Mouse (Mus musculus): ENCODE measurements at regions not wholly inside any gene's neighbourhood (a gene's known extent, or its start where the extent isn't known, plus 50 kb on each side); places are given as distances from the start of the nearest gene placed in this dataset.

GRCm38 (mm10) chr12:54425236-54425635 is 221.6 kb upstream of the Egln3 start:
- H3K27ac ChIP-seq (ENCODE audit: low read depth, low read length) = no peak overlapping the region
- H3K4me2 ChIP-seq (ENCODE audit: low read depth, low read length) = no peak overlapping the region
- H3K36me3 ChIP-seq (ENCODE audit: control insufficient read depth, insufficient read depth, low read length) = no peaks in the 10 kb centered on the region
- H3K27me3 ChIP-seq (ENCODE audit: control insufficient read depth, insufficient read depth, low read length) = no peaks in the 10 kb centered on the region
- H3K9ac ChIP-seq (replicated peaks; ENCODE audit: low read depth, low read length) = no peak overlapping the region
- H3K4me3 ChIP-seq (ENCODE audit: low read depth, low read length) = no peak overlapping the region
- no peaks in the 10 kb centered on the region for H3K4me1 ChIP-seq (ENCODE audit: control insufficient read depth, insufficient read depth, low read length)
- no peak for ATAC-seq (ENCODE audit: low read depth)
- H3K9me3 ChIP-seq (ENCODE audit: control insufficient read depth, low read length) = no peaks in the 10 kb centered on the region
- 88% methylated on average over 6 of the region's 6 CpGs for WGBS

DNA sequence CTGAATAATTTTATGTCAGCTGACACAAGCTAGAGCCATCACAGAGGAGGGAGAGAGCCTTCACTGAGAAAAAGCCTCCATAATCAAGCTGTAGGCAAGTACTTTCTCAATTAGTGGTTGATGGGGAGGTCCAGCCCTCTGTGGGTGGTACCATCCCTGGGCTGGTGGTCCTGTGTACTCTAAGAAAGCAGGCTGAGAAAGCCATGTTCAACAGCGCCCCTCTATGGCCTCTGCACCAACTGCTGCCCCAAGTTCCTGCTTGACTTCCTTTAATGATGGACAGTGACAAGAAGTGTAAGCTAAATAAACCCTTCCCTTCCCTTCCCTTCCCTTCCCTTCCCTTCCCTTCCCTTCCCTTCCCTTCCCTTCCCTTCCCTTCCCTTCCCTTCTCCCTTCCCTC is 211.2 kb upstream of the Egln3 start:
- H3K4me2 ChIP-seq (ENCODE audit: low read depth, low read length) = no peak overlapping the region
- 0 out of 2 replicates have a peak, but pooled peaks cover 4% of the 10 kb centered on the region for H3K4me1 ChIP-seq (ENCODE audit: control insufficient read depth, insufficient read depth, low read length)
- WGBS = 64% methylated on average over 1 of the region's 1 CpGs
- H3K27ac ChIP-seq (ENCODE audit: low read depth, low read length) = no peak overlapping the region
- no peaks in the 10 kb centered on the region for H3K27me3 ChIP-seq (ENCODE audit: control insufficient read depth, insufficient read depth, low read length)
- H3K9ac ChIP-seq (replicated peaks; ENCODE audit: low read depth, low read length) = no peak overlapping the region
- ATAC-seq (ENCODE audit: low read depth) = no peak
- no peaks in the 10 kb centered on the region for H3K36me3 ChIP-seq (ENCODE audit: control insufficient read depth, insufficient read depth, low read length)
- no peak overlapping the region for H3K4me3 ChIP-seq (ENCODE audit: low read depth, low read length)
- no peaks in the 10 kb centered on the region for H3K9me3 ChIP-seq (ENCODE audit: control insufficient read depth, low read length)

DNA sequence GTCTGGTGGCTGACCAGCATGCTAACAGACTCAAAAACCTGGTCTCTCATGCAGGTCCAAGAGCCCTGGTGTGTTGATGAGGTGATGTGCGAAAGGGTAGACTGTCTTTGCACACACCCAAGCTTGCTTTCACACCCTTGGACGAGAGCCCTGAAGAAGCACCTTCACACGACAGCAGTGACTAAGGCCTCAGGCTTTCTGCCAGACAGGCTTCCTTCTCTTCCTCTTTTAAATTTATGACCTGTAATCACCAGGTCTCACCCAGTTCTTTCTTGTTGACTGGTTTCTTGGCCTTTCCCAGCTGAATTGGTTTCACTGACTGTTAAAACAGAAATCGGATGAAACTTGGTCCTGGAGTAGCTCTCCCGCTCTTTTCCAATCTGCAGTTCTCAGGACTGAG is 210.5 kb upstream of the Egln3 start:
- WGBS = 63% methylated on average over 5 of the region's 5 CpGs
- Histone ChIP-seq H3K27me3 (ENCODE audit: control insufficient read depth, insufficient read depth, low read length) (no peaks in the 10 kb centered on the region), H3K9ac (replicated peaks; ENCODE audit: low read depth, low read length) (no peak overlapping the region), H3K36me3 (ENCODE audit: control insufficient read depth, insufficient read depth, low read length) (no peaks in the 10 kb centered on the region), H3K4me3 (ENCODE audit: low read depth, low read length) (no peak overlapping the region), H3K9me3 (ENCODE audit: control insufficient read depth, low read length) (no peaks in the 10 kb centered on the region), H3K4me2 (ENCODE audit: low read depth, low read length) (no peak overlapping the region), H3K27ac (ENCODE audit: low read depth, low read length) (no peak overlapping the region), H3K4me1 (ENCODE audit: control insufficient read depth, insufficient read depth, low read length) (0 out of 2 replicates have a peak, but pooled peaks cover 4% of the 10 kb centered on the region)
- no peak for ATAC-seq (ENCODE audit: low read depth)

DNA sequence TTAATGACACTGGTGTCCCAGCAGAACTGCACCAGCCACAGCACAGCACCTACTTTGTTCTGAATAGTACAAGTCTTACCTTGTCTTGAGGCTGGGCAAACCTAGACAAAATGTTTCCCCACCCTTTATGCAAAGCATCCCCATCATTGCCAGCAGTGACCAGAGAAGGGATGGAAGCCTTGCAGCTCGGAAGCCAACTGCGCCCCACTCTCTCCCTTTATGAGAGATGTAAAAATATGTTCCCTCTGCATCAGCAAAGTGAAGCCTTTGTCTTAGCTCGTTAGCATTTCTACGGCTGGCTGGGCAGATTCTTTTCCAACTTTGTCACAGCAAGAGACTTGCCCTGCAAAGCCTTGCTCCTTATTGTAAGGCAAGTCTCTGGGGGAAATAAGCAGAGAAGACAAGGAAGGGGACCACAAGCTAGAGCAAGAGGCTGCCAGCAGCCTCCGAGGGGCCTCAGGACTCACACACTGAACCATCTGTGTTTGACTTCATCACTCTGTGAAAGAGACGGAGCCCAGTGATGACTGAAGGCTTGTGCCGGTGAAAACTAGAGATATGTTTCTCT is 206.5 kb upstream of the Egln3 start:
- WGBS = 29% methylated on average over 7 of the region's 7 CpGs
- no peaks in the 10 kb centered on the region for H3K36me3 ChIP-seq (ENCODE audit: control insufficient read depth, insufficient read depth, low read length)

DNA sequence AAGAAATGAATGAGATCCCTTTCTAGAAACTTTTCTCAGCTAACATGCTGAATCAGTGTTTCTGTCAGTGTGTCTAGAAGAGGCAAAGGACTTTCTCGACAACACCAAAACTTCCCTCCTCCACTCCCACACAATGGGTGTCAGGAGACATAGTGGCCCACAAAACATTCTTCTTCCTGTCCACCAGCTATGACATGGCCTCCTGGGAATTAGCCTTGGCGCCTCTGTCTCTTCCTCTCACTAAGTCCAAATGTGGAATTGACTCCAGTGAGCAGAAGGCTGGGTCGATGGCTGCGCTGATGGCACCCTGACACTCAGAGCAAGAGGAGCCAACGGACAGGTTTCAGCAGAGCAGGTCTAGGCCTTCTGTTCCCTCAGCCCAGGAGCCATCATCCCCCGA is 205.2 kb upstream of the Egln3 start:
- H3K4me1 ChIP-seq (ENCODE audit: control insufficient read depth, insufficient read depth, low read length) = 0 out of 2 replicates have a peak, but pooled peaks cover 4% of the 10 kb centered on the region
- H3K4me2 ChIP-seq (ENCODE audit: low read depth, low read length) = no peak overlapping the region
- no peaks in the 10 kb centered on the region for H3K9me3 ChIP-seq (ENCODE audit: control insufficient read depth, low read length)
- no peak for ATAC-seq (ENCODE audit: low read depth)
- H3K36me3 ChIP-seq (ENCODE audit: control insufficient read depth, insufficient read depth, low read length) = no peaks in the 10 kb centered on the region
- H3K27me3 ChIP-seq (ENCODE audit: control insufficient read depth, insufficient read depth, low read length) = no peaks in the 10 kb centered on the region
- 83% methylated on average over 6 of the region's 6 CpGs for WGBS
- H3K4me3 ChIP-seq (ENCODE audit: low read depth, low read length) = no peak overlapping the region
- no peak overlapping the region for H3K27ac ChIP-seq (ENCODE audit: low read depth, low read length)
- no peak overlapping the region for H3K9ac ChIP-seq (replicated peaks; ENCODE audit: low read depth, low read length)

More for the DNA sequence above, 206.5 kb upstream of the Egln3 start:
- H3K4me3 ChIP-seq (ENCODE audit: low read depth, low read length) = no peak overlapping the region
- H3K9me3 ChIP-seq (ENCODE audit: control insufficient read depth, low read length) = no peaks in the 10 kb centered on the region
- H3K4me2 ChIP-seq (ENCODE audit: low read depth, low read length) = no peak overlapping the region
- H3K27ac ChIP-seq (ENCODE audit: low read depth, low read length) = no peak overlapping the region
- H3K9ac ChIP-seq (replicated peaks; ENCODE audit: low read depth, low read length) = no peak overlapping the region
- no peak for ATAC-seq (ENCODE audit: low read depth)
- no peaks in the 10 kb centered on the region for H3K27me3 ChIP-seq (ENCODE audit: control insufficient read depth, insufficient read depth, low read length)
- H3K4me1 ChIP-seq (ENCODE audit: control insufficient read depth, insufficient read depth, low read length) = 0 out of 2 replicates have a peak, but pooled peaks cover 4% of the 10 kb centered on the region

GRCm38 (mm10) chr12:54407301-54407896 is 203.7 kb upstream of the Egln3 start:
- Histone ChIP-seq H3K4me3 (ENCODE audit: low read depth, low read length) (no peak overlapping the region), H3K4me2 (ENCODE audit: low read depth, low read length) (no peak overlapping the region), H3K9me3 (ENCODE audit: control insufficient read depth, low read length) (no peaks in the 10 kb centered on the region), H3K36me3 (ENCODE audit: control insufficient read depth, insufficient read depth, low read length) (no peaks in the 10 kb centered on the region), H3K9ac (replicated peaks; ENCODE audit: low read depth, low read length) (no peak overlapping the region), H3K4me1 (ENCODE audit: control insufficient read depth, insufficient read depth, low read length) (0 out of 2 replicates have a peak, but pooled peaks cover 4% of the 10 kb centered on the region), H3K27me3 (ENCODE audit: control insufficient read depth, insufficient read depth, low read length) (no peaks in the 10 kb centered on the region), H3K27ac (ENCODE audit: low read depth, low read length) (no peak overlapping the region)
- 71% methylated on average over 6 of the region's 6 CpGs for WGBS
- no peak for ATAC-seq (ENCODE audit: low read depth)

DNA sequence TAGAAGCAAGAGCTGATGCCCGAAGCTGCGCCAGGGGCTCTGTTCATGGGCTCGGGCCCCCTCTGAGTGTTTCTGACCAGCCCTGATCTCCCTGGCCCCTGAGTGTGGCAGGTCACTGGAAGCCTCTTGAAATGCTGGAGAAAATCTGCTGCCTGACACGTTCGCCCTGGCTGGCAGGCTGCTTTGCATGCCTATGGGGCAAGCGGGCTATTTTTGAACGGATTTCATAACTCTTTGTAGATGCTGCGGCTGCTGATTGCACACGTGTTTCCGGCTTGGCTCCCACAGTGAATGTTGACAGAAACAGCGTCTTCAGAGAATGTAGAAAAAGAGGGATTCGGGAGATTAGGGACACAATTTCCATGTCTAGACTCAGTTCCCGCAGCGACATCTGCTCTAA is 201.4 kb upstream of the Egln3 start:
- H3K27ac ChIP-seq (ENCODE audit: low read depth, low read length) = no peak overlapping the region
- no peaks in the 10 kb centered on the region for H3K9me3 ChIP-seq (ENCODE audit: control insufficient read depth, low read length)
- 80% methylated on average over 14 of the region's 14 CpGs for WGBS
- H3K4me3 ChIP-seq (ENCODE audit: low read depth, low read length) = no peak overlapping the region
- no peaks in the 10 kb centered on the region for H3K27me3 ChIP-seq (ENCODE audit: control insufficient read depth, insufficient read depth, low read length)
- H3K36me3 ChIP-seq (ENCODE audit: control insufficient read depth, insufficient read depth, low read length) = no peaks in the 10 kb centered on the region
- H3K4me1 ChIP-seq (ENCODE audit: control insufficient read depth, insufficient read depth, low read length) = 0 out of 2 replicates have a peak, but pooled peaks cover 1% of the 10 kb centered on the region
- ATAC-seq (ENCODE audit: low read depth) = no peak
- no peak overlapping the region for H3K9ac ChIP-seq (replicated peaks; ENCODE audit: low read depth, low read length)
- no peak overlapping the region for H3K4me2 ChIP-seq (ENCODE audit: low read depth, low read length)

DNA sequence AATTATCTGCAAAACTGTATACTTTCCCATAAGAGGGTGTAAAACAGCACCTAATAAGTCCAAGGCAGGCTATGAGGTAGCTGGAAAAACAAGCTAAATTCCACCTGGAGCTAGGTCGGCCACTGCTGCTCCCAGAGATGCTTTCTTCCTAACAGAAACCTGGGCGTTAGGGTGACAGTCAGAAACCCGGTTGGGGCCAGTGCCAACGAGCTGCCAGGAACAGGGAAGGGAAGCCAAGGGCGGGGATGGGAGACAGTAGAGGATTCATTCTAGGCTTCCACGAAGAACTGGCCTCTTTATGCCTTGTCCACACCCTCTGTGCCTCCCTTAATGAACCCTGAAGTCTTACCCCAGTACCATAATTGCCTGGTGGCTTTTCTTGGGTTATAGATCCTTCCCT is 198.9 kb upstream of the Egln3 start:
- Histone ChIP-seq H3K4me2 (ENCODE audit: low read depth, low read length) (no peak overlapping the region), H3K27ac (ENCODE audit: low read depth, low read length) (no peak overlapping the region), H3K9me3 (ENCODE audit: control insufficient read depth, low read length) (no peaks in the 10 kb centered on the region), H3K27me3 (ENCODE audit: control insufficient read depth, insufficient read depth, low read length) (no peaks in the 10 kb centered on the region), H3K4me3 (ENCODE audit: low read depth, low read length) (no peak overlapping the region), H3K9ac (replicated peaks; ENCODE audit: low read depth, low read length) (no peak overlapping the region), H3K36me3 (ENCODE audit: control insufficient read depth, insufficient read depth, low read length) (no peaks in the 10 kb centered on the region), H3K4me1 (ENCODE audit: control insufficient read depth, insufficient read depth, low read length) (no peaks in the 10 kb centered on the region)
- no peak for ATAC-seq (ENCODE audit: low read depth)
- 87% methylated on average over 6 of the region's 6 CpGs for WGBS

- Histone ChIP-seq H3K9me3 (ENCODE audit: control insufficient read depth, low read length) (no peaks in the 10 kb centered on the region), H3K27ac (ENCODE audit: low read depth, low read length) (no peak overlapping the region), H3K27me3 (ENCODE audit: control insufficient read depth, insufficient read depth, low read length) (no peaks in the 10 kb centered on the region), H3K36me3 (ENCODE audit: control insufficient read depth, insufficient read depth, low read length) (no peaks in the 10 kb centered on the region), H3K4me1 (ENCODE audit: control insufficient read depth, insufficient read depth, low read length) (no peaks in the 10 kb centered on the region), H3K9ac (replicated peaks; ENCODE audit: low read depth, low read length) (no peak overlapping the region), H3K4me3 (ENCODE audit: low read depth, low read length) (no peak overlapping the region), H3K4me2 (ENCODE audit: low read depth, low read length) (no peak overlapping the region)
- 45% methylated on average over 1 of the region's 1 CpGs for WGBS
- no peak for ATAC-seq (ENCODE audit: low read depth)
Measured at GRCm38 (mm10) chr12:54401665-54402064, 198.0 kb upstream of the Egln3 start.
